Mouse (Mus musculus): ENCODE measurements around the gene Ercc4. TPM values are rescaled to one million over a fixed set of nuclear protein-coding genes. Genes with fewer than 3 reads are reported as not detected.
"Not testable (repeated sequence)": the region's sequence is repeated elsewhere in the genome, so short reads cannot be mapped to it uniquely, and the experiment has no call there.

Gene Ercc4
- total RNA-seq (2021), result 10 to 100 TPM; 26.5 to 27.2 TPM
- long read RNA-seq, experiment 1, transcript Ercc4-201 (11 exons, 3,480 nt), result major isoform, 14 of 20 reads
- long read RNA-seq, experiment 1, partial matches to known transcripts, result 1 of 20 reads
- long read RNA-seq, experiment 1, other reads (novel, unspliced or antisense), result 5 of 20 reads
- long read RNA-seq, experiment 2, transcript Ercc4-201 (11 exons, 3,480 nt), result major isoform, 15 of 29 reads
- long read RNA-seq, experiment 2, partial matches to known transcripts, result 3 of 29 reads
- long read RNA-seq, experiment 2, other reads (novel, unspliced or antisense), result 11 of 29 reads

DNA sequence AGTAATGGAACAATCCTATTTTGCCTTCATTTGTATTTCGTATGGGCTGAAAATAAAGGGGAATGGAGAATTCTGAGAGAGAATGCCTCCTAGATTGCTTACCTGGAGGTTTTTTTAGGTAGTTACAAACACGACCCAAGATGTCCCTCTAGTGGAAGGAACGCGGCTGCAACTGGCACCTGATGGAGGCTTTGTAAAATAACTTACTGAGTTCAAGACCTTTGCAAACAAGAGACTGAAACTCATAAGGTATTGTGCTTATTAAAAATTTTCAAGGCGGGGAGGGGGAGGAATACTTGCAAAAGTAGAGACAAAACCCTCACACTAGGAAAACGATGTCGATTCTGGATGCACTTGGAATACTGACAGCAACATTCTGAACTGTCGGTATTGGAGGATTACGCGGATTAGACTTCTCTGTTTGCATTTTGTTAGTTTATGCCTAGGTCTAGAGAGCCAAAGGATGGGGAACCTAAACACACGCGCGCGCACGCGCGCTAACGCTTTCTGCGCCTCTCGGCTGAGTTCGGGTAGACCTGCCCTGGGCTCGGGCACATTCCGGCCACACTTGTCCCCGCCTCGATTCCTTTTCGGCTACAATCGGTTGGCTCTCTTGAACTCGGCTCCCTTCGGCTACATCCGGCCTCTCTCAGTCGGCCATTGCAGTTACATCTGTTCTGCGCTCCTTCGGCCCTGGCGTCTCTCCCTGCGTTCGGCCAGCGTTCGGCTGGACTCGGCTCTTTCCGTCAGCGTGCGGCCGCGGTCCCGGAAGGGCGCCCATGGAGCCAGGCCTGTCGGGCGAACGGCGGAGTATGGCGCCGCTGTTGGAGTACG is at the start of gene Ercc4:
Gene Ercc4, plus strand, starts transcription at position 529 of the 834 bp plus-strand sequence.
- H3K4me3 ChIP-seq, result peak within 1 kb of the TSS; percentile 85
- H3K27ac ChIP-seq, result peak within 1 kb of the TSS; percentile 96
- DNase-seq (ENCODE audit: low spot score in 2 of 2), result peak; percentile 95 to 98
- peak; percentile 91 for TF ChIP-seq CTCF (conservative IDR thresholded peaks at IDR 0.05)

DNA sequence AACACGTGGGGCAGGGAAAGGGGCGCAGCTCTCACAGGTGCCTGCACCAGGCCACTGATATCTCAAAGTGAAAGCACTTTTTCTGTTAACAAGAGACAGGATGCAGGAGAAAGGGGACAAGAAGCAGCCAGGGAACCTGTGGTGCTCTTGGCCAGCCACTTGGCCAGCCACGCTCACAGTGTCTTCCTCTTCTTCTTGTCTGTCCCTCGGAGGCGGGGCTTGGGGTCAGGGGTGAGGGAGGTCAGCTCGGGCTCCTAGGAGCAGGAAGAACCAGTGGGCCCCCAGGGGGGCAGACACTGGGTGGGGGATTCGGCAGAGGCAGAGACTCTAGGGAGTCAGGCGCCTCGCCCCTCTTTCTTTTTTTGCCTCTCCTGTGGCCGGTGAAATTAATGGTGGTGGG is 48.4 kb upstream of the Ercc4 start:
- no peak for DNase-seq (ENCODE audit: low spot score in 2 of 2)
- no peak for TF ChIP-seq CTCF (conservative IDR thresholded peaks at IDR 0.05)
- Histone ChIP-seq H3K27ac (no peak overlapping the region), H3K4me3 (no peak overlapping the region)

DNA sequence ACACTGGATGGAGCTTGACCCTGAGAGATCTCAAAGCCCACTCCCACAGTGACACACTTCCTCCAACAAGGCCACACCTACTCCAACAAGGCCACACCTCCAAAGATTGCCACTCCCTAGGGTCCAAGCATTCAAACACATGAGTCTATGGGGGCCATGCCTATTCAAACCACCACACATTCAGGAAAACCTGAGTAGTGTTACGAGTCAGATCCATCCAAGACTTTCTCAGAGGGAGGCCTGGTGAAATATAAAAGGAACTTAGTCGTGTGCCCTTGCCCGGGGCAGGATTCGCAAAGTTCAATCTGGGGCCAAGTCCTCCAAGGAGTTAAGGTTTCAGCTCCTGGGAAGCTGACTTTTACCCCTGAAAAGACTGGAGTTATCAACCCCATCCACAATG is 35.3 kb upstream of the Ercc4 start:
- no peak for DNase-seq (ENCODE audit: low spot score in 2 of 2)
- Histone ChIP-seq H3K27ac (no peak overlapping the region), H3K4me3 (no peak overlapping the region)
- no peak for TF ChIP-seq CTCF (conservative IDR thresholded peaks at IDR 0.05)

DNA sequence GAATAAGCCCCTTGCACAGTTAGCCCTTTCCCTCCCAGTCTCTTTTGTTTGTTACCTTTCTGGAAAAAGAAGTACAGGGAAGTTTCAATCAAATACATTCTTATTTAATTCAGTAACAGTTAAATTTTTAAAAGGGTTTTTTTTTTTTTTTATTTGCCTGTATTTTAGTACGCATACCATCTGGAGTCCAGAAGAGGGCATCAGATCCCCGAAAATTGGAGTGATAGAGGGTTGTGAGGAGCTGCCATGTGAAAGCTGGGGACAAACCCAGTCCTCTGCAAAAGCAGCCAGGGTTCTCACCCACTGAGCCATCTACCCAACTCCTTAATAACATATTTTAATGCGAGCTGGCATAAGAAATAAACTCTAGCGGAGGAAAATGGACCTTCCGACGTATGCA is 29.3 kb upstream of the Ercc4 start:
- Histone ChIP-seq H3K27ac (no peak overlapping the region), H3K4me3 (no peak overlapping the region)
- TF ChIP-seq CTCF (conservative IDR thresholded peaks at IDR 0.05), result peak; percentile 54
- DNase-seq (ENCODE audit: low spot score in 2 of 2), result no peak

DNA sequence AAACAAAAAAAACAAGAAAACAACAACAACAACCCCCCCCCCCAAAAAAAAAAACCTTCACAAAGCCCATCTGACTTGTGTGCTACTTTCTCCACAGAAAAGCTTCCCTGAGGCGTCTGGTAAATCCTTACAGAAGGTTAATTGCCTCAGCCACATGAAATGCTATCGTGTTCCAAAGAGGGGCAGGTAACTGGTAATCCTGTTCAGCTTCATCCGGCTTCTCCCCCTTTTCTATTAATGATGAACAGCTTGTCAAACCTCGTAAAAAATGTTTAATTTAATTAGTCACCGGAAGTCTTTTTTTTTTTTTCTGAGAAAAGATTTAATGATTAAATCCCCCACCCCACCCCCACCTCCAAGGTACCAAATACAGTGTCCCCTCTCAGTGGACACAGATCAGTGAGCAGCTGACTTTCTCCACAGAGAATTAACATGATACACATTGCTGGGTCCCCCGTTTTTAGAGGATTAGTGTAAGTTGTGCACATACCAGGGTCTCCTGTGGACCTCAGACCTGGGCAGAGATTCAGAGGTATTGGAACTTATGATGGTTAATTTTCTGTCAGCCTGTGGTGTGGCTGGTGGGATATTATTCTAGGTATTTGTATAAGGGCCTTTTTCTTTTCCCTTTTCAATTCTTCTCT is 26.2 kb upstream of the Ercc4 start:
- TF ChIP-seq CTCF (conservative IDR thresholded peaks at IDR 0.05), result no peak
- no peak overlapping the region for H3K4me3 ChIP-seq
- H3K27ac ChIP-seq, result no peak overlapping the region
- DNase-seq (ENCODE audit: low spot score in 2 of 2), result no peak

DNA sequence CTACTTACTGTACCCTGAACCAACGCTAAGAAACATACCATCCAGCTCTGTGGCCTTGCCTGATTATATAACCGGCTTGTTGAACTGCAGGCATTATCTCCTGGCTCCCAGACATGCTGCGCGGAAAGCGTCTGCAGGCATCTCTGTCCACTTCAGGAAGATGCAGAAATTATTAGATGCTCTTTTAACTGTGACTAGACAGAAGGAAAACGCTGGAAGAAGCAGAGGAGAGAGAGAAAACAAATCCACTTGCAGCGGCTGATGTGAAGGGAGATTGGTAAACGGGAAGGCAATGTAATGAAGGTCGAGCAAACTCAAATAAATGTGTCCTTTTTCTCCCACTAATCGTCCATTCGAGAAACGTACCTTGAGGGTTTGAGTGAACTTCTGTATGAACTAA is 1.1 kb upstream of the Ercc4 start:
- Histone ChIP-seq H3K4me3 (no peak overlapping the region), H3K27ac (no peak overlapping the region)
- TF ChIP-seq CTCF (conservative IDR thresholded peaks at IDR 0.05), result no peak
- no peak for DNase-seq (ENCODE audit: low spot score in 2 of 2)

DNA sequence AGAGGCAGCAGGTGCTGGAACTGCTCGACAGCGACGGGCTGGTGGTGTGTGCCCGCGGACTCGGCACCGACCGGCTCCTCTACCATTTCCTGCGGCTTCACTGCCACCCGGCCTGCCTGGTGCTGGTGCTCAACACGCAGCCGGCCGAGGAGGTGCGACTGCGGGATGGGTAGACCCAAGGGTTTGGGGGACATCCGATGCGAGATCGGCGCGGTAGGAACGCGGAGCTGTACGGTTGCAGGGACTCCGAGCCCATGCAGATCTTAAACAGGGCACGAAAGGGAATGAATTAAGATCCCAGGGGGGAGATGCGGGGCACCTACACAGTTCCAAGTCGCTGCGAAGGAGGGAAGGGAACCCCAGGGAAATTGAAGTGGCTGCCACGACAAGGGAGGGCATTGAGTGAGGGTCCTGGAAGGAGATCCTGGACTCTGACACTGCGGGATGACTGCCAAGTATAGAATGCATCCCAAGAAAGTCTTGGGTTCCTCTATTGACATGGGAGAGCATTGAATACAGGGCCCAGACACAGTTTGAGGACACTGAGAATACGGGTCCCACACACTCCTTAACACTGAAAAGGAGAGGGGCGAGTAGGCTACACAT is 609 bp downstream of the Ercc4 start:
- Histone ChIP-seq H3K4me3 (peak overlapping the region; percentile 85), H3K27ac (peak overlapping the region; percentile 96)
- DNase-seq (ENCODE audit: low spot score in 2 of 2), result no peak
- TF ChIP-seq CTCF (conservative IDR thresholded peaks at IDR 0.05), result no peak; the same call in 1 of the 2 replicates

DNA sequence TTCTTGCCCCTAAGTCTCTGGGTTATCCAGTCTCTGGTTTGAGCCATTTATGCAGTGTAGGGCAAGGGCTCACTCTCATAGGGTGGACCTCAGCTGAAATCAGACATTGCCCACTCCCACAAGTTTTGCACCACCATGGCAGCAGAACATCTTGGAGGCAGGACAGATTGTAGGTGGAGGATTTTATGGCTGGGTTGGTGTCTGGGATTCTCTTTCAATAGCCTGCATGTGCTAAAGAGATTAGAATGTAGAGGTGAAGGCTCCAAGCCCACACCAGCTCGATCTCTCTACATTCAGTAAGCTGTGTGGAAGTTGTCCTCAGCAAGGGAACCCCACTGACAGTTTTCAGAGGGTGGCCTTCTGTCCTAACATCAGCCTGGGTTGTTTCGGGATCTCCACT is 5.3 kb downstream of the Ercc4 start:
- DNase-seq (ENCODE audit: low spot score in 2 of 2), result no peak
- no peak for TF ChIP-seq CTCF (conservative IDR thresholded peaks at IDR 0.05)
- no peak overlapping the region for H3K27ac ChIP-seq
- H3K4me3 ChIP-seq, result no peak overlapping the region

DNA sequence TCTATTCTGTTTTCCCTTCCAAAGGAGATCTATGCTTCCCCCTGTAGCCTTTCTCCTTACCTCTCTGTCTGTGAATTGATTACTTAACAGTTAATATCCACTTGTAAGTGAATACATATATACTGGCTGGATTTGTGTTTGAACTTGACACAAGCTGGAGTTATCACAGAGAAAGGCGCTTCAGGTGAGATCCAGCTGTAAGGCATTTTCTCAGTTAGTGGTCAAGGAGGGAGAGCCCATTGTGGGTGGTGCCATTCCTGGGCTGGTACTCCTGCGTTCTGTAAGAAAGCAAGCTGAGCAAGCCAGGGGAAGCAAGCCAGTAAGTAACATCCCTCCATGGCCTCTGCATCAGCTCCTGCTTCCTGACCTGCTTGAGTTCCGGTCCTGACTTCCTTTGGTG is 6.0 kb downstream of the Ercc4 start:
- not testable (repeated sequence) for H3K27ac ChIP-seq; DNase-seq (ENCODE audit: low spot score in 2 of 2); H3K4me3 ChIP-seq

DNA sequence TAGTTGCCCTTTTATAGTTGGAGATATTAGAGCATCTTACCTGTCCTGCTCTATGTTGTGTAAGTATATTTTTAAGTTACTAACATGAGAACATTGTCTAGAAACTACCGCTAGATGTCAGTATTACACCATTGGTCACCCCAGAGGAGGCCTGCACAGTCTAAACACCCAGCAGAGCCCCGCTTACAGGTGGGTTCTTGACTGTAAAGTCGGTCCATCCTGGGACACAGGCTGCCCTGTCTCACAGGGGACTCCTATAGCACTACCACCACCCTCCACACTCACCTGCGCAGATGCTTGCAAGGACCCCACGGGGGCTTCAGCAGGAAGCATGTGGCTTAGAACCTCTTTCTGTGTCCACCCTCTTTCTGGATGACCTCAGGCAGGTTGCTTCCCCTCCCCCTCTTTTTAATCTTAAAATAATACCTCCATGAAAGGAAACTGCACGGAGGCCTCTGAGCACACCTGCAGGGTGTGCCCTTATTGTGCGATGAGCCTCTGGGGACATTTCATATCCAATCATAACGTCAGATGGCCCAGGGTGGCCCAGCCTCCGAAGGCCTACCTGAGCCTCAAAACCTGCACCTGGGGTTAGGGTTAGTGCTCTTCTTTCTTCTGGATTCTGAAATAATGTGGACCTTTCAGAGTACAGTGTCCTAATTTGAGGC is 7.9 kb downstream of the Ercc4 start:
- Histone ChIP-seq H3K4me3 (no peak overlapping the region), H3K27ac (no peak overlapping the region)
- peak; percentile 91 for TF ChIP-seq CTCF (conservative IDR thresholded peaks at IDR 0.05)
- peak; percentile 55 to 71 for DNase-seq (ENCODE audit: low spot score in 2 of 2)

DNA sequence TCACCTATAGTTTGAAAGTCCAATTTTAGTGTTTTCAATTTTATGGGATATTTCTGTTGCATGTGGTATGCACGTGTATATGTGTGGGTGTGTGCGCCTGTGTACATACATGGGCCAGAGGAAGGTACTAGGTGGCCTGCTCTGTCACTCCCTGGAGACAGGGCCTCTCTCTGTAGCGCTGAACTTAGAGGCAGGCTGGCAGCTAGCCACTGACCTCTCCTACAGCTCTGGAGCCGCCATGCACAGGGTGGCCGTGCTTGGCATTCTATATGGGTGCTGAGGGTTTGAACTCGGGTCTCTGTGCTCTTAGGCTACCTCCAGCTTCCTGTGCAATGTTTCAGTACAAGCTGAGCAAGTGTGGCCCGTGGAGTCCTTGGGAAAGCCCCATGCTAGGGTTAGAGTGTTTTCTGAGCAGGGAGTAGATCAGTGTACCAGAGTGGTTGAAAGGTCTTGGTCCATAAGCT is 8.5 kb downstream of the Ercc4 start:
- Histone ChIP-seq H3K27ac (no peak overlapping the region), H3K4me3 (no peak overlapping the region)
- no peak for TF ChIP-seq CTCF (conservative IDR thresholded peaks at IDR 0.05)
- DNase-seq (ENCODE audit: low spot score in 2 of 2), result no peak

DNA sequence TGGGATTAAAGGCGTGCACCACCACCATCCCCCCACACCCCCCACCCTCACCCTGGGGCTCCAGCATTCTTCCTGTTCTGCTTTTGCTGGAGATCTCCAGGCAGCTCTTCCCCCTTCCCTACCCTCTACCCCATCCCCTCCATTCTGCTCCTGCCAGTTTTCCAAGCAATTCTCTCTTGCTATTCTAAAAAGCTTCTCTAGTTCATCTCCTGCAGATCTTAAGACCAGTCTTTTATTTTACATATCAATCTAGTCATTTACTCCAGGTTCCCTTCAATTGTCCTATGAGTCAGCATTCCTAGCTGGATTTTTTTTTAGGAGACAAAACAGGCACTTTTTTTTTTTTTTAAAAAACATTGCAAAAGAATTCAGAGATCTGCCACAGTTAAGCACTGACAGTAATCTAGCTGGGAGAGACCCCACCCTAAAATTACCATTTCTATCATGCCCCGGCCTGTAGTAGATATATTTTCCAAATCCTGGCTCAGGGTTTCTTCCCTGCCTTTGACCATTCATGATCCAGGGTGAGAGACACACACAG is 9.3 kb downstream of the Ercc4 start:
- Histone ChIP-seq H3K27ac (no peak overlapping the region), H3K4me3 (no peak overlapping the region)
- no peak for DNase-seq (ENCODE audit: low spot score in 2 of 2)
- TF ChIP-seq CTCF (conservative IDR thresholded peaks at IDR 0.05), result no peak
